Mouse (Mus musculus) bone marrow macrophage, adult 2 months (primary cell): ENCODE measurements at regions not wholly inside any gene's neighbourhood (a gene's known extent, or its start where the extent isn't known, plus 50 kb on each side); places are given as distances from the start of the nearest gene placed in this dataset.

ENCODE experiments used
- CTCF ChIP-seq: IDR thresholded peaks from 2 replicates; pipeline ENCODE4 v1.5.1; 2012; ENCODE audit warnings: low read depth, mild to moderate bottlenecking, low read length, moderate library complexity
- POLR2A ChIP-seq: IDR thresholded peaks from 2 replicates; pipeline ENCODE4 v1.6.1; 2012; ENCODE audit warnings: mild to moderate bottlenecking, low read depth, low read length, borderline replicate concordance

DNA sequence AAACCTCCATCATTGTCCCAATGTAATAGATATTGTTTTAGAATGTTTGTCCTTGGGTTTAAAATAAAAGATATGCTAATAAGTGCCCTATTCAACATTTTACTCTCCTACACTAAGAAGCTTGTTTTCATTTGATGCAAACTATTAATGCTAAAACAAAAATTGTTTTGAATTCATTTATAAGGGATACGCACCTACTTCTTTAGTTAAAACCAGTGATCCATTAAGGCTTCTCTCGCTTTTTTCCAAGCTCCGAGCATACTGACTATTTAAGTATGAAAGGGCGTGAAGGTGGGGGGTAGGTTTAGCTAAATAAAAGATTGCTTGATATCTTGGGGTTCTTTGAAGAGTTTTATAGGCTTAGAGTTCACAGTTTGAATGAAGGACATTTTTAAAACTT lies 195.1 kb downstream of the Nr2f2 start:
- TF ChIP-seq CTCF (no peak), POLR2A (no peak)
